Mouse (Mus musculus) hindbrain, embryonic 12.5 days (tissue): ENCODE data around the gene Lrrc32. TPM values are rescaled to one million over a fixed set of nuclear protein-coding genes. Genes with fewer than 3 reads are reported as not detected.

Source experiments
- ATAC-seq: fragments of 200-750 bp; cut with Nextera tagmentation; 2 replicates; pipeline ENCODE4 v1.8.0; 2017; ENCODE audit warnings: moderate TSS enrichment; ENCODE audit not compliant: low FRiP score
- H3K27ac ChIP-seq: fragments of 300-500 bp; sonication (generic); 2 replicates; pipeline ENCODE4 v1.5.1; 2016; ENCODE audit warnings: mild to moderate bottlenecking
- H3K27me3 ChIP-seq: fragments of 300-500 bp; sonication (generic); 2 replicates; pipeline ENCODE4 v1.6.1; 2016; ENCODE audit warnings: mild to moderate bottlenecking
- H3K36me3 ChIP-seq: fragments of 300-500 bp; sonication (generic); 2 replicates; pipeline ENCODE4 v1.6.1; 2016; ENCODE audit warnings: mild to moderate bottlenecking
- H3K4me1 ChIP-seq: fragments of 300-500 bp; sonication (generic); 2 replicates; pipeline ENCODE4 v1.6.1; 2016
- H3K4me2 ChIP-seq: fragments of 300-500 bp; sonication (generic); replicated peaks from 2 replicates; pipeline ENCODE4 v1.6.1; 2016; ENCODE audit warnings: mild to moderate bottlenecking
- H3K4me3 ChIP-seq: fragments of 300-500 bp; sonication (generic); 2 replicates; pipeline ENCODE4 v1.5.1; 2016; ENCODE audit warnings: mild to moderate bottlenecking
- H3K9ac ChIP-seq: fragments of 300-500 bp; sonication (generic); 2 replicates; pipeline ENCODE4 v1.6.1; 2016; ENCODE audit warnings: mild to moderate bottlenecking, moderate library complexity
- H3K9me3 ChIP-seq: fragments of 300-500 bp; sonication (generic); replicated peaks from 2 replicates; pipeline ENCODE4 v1.6.1; 2016; ENCODE audit warnings: mild to moderate bottlenecking
- WGBS: fragments of 180-500 bp; shearing (Covaris S2); methylation state at CpG from one replicate; pipeline ENCODE4 v1.1.7; 2016; 5-methylcytosine and 5-hydroxymethylcytosine counted together
- polyA plus RNA-seq: library from polyadenylated mRNA; unstranded; fragments of >200 nt; fragmentation: Nextera tagmentation; extraction: Ambion mirVana; gene quantifications from 2 replicates; pipeline ENCODE4 v1.2.1, GENCODE M21; 2016

The Lrrc32 gene
- polyA plus RNA-seq, 1 experiment from 2014 or later: 4.9 TPM

DNA sequence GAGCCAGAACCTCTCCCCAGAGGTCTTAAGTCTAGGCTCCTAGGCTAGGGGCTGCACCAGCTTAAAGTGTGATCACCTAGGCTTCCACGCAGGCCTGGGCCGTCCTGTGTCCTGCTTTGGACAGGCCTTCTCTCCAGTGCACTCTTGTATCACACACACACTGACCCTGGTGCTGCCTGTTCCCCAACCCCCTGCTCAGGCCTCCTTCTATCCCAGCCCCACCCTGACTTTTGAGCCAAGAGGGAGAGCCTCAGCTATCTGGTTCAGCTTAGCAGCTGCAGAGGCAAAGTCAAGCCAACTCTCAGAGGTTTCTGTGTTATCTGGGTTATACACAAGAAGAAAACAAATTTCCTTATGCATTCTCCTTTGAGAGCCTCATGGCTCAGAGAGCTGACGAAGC is 11.4 kb downstream of the Lrrc32 start:
- no peak overlapping the region for H3K27ac ChIP-seq
- no peak for ATAC-seq
- 91% methylated on average over 3 of the region's 3 CpGs for WGBS
- no peak overlapping the region for H3K9ac ChIP-seq
- no peak overlapping the region for H3K4me3 ChIP-seq
- H3K36me3 ChIP-seq: no peaks in the 10 kb centered on the region
- no peaks in the 10 kb centered on the region for H3K27me3 ChIP-seq
- no peak overlapping the region for H3K4me2 ChIP-seq
- H3K4me1 ChIP-seq: peaks cover 31% of the 10 kb centered on the region
- H3K9me3 ChIP-seq: no peaks in the 10 kb centered on the region

DNA sequence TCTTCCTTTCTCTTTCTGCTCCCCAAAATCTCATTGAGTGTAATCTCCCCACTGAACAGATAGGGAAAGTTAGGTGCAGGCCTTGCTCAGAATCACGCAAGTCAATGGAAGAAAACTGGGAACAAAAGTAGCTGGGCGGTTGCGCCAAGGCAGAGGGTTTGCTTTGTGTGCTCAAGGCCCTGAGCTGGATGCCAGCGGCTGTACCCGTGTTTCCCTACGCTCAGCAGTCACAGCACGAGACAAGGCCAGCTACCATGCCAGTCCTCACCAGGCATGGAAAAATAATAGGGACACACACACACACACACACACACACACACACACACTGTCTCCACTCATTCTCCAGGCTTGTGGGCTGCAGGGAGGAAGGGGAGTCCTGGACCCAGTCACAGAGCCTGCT is 12.0 kb downstream of the Lrrc32 start:
- no peaks in the 10 kb centered on the region for H3K36me3 ChIP-seq
- H3K4me1 ChIP-seq: peaks cover 31% of the 10 kb centered on the region
- H3K4me2 ChIP-seq: no peak overlapping the region
- H3K27ac ChIP-seq: no peak overlapping the region
- ATAC-seq: no peak
- H3K9me3 ChIP-seq: no peaks in the 10 kb centered on the region
- WGBS: 89% methylated on average over 7 of the region's 7 CpGs
- H3K27me3 ChIP-seq: no peaks in the 10 kb centered on the region
- no peak overlapping the region for H3K4me3 ChIP-seq
- no peak overlapping the region for H3K9ac ChIP-seq

DNA sequence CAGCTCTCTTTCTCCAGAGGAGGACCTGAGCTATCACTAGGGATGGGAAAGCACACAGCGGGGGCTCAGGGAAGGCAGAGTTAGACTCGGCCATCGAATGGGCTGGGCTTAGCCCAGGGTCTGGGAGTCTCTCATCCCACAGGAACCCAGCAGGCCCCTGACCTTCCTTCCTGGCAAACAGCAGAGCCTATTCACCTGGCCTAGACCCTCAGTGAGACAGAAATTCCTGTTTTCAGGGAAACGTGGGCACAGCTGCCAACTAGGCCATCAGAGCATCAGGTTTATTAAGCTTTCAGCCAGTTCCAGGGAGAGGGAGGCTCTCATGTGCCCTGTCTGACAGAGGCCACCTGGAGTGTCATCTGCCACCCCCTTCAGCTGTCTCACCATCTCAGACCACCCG is 13.8 kb downstream of the Lrrc32 start:
- WGBS: 26% methylated on average over 5 of the region's 5 CpGs
- no peaks in the 10 kb centered on the region for H3K27me3 ChIP-seq
- no peaks in the 10 kb centered on the region for H3K9me3 ChIP-seq
- no peak overlapping the region for H3K9ac ChIP-seq
- no peaks in the 10 kb centered on the region for H3K36me3 ChIP-seq
- H3K4me3 ChIP-seq: no peak overlapping the region
- no peak overlapping the region for H3K27ac ChIP-seq
- peaks cover 31% of the 10 kb centered on the region for H3K4me1 ChIP-seq
- no peak overlapping the region for H3K4me2 ChIP-seq
- no peak for ATAC-seq

- Histone ChIP-seq H3K4me3 (no peak overlapping the region), H3K4me2 (no peak overlapping the region), H3K27ac (no peak overlapping the region), H3K27me3 (no peaks in the 10 kb centered on the region), H3K9me3 (no peaks in the 10 kb centered on the region), H3K4me1 (peaks cover 31% of the 10 kb centered on the region), H3K9ac (no peak overlapping the region), H3K36me3 (no peaks in the 10 kb centered on the region)
- ATAC-seq: peak; percentile 24; the same call in 1 of the 2 replicates
- 65% methylated on average over 6 of the region's 6 CpGs for WGBS
These were observed 15.0 kb downstream of the Lrrc32 start for GRCm38 (mm10) chr7:98503951-98504647.

GRCm38 (mm10) chr7:98504726-98505314 is 15.7 kb downstream of the Lrrc32 start:
- Histone ChIP-seq H3K4me2 (no peak overlapping the region), H3K4me3 (no peak overlapping the region), H3K36me3 (no peaks in the 10 kb centered on the region), H3K4me1 (peaks cover 31% of the 10 kb centered on the region), H3K27me3 (no peaks in the 10 kb centered on the region), H3K9ac (no peak overlapping the region), H3K9me3 (no peaks in the 10 kb centered on the region), H3K27ac (no peak overlapping the region)
- no peak for ATAC-seq
- 32% methylated on average over 5 of the region's 5 CpGs for WGBS

- H3K9ac ChIP-seq: no peak overlapping the region
- H3K27ac ChIP-seq: no peak overlapping the region
- H3K4me2 ChIP-seq: no peak overlapping the region
- no peaks in the 10 kb centered on the region for H3K36me3 ChIP-seq
- no peaks in the 10 kb centered on the region for H3K27me3 ChIP-seq
- peaks cover 25% of the 10 kb centered on the region for H3K4me1 ChIP-seq
- ATAC-seq: no peak
- WGBS: 20% methylated on average over 3 of the region's 3 CpGs
- no peaks in the 10 kb centered on the region for H3K9me3 ChIP-seq
- H3K4me3 ChIP-seq: no peak overlapping the region
These were observed 16.6 kb downstream of the Lrrc32 start for GRCm38 (mm10) chr7:98505664-98506063.

GRCm38 (mm10) chr7:98510961-98511958 is 22.2 kb downstream of the Lrrc32 start:
- Histone ChIP-seq H3K36me3 (no peaks in the 10 kb centered on the region), H3K9me3 (no peaks in the 10 kb centered on the region), H3K9ac (no peak overlapping the region), H3K4me3 (no peak overlapping the region), H3K4me1 (no peaks in the 10 kb centered on the region), H3K4me2 (no peak overlapping the region), H3K27me3 (no peaks in the 10 kb centered on the region), H3K27ac (no peak overlapping the region)
- ATAC-seq: no peak
- WGBS: 67% methylated on average over 15 of the region's 15 CpGs

DNA sequence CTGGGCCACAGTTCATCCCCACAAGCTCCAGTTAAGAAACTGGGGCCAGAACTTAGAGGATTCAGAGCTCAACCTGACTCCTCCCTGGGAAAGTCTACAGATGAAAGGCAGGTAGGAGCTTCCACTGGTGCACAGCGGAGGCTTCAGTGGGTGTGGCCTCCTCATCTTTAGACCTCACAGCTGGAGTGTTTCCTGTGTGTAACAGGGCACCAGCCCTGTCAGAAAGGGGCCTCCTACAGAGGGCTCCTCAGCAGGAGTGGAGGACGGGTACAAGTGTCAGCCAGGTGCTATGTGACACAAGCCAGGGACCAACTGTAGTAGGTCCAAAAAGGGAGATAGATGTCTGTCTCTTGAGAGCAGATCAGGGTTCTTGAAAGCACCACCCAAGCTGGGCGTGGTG is 24.2 kb downstream of the Lrrc32 start:
- no peak overlapping the region for H3K4me3 ChIP-seq
- no peak overlapping the region for H3K27ac ChIP-seq
- H3K27me3 ChIP-seq: no peaks in the 10 kb centered on the region
- H3K36me3 ChIP-seq: no peaks in the 10 kb centered on the region
- H3K9ac ChIP-seq: no peak overlapping the region
- H3K4me1 ChIP-seq: no peaks in the 10 kb centered on the region
- no peak overlapping the region for H3K4me2 ChIP-seq
- H3K9me3 ChIP-seq: no peaks in the 10 kb centered on the region
- 70% methylated on average over 3 of the region's 3 CpGs for WGBS
- no peak for ATAC-seq

GRCm38 (mm10) chr7:98522576-98522975 is 33.5 kb downstream of the Lrrc32 start:
- no peaks in the 10 kb centered on the region for H3K36me3 ChIP-seq
- H3K9ac ChIP-seq: no peak overlapping the region
- H3K4me3 ChIP-seq: no peak overlapping the region
- no peak overlapping the region for H3K4me2 ChIP-seq
- H3K27me3 ChIP-seq: no peaks in the 10 kb centered on the region
- 92% methylated on average over 5 of the region's 5 CpGs for WGBS
- H3K4me1 ChIP-seq: peaks cover 17% of the 10 kb centered on the region
- H3K9me3 ChIP-seq: no peaks in the 10 kb centered on the region
- ATAC-seq: no peak
- H3K27ac ChIP-seq: no peak overlapping the region

DNA sequence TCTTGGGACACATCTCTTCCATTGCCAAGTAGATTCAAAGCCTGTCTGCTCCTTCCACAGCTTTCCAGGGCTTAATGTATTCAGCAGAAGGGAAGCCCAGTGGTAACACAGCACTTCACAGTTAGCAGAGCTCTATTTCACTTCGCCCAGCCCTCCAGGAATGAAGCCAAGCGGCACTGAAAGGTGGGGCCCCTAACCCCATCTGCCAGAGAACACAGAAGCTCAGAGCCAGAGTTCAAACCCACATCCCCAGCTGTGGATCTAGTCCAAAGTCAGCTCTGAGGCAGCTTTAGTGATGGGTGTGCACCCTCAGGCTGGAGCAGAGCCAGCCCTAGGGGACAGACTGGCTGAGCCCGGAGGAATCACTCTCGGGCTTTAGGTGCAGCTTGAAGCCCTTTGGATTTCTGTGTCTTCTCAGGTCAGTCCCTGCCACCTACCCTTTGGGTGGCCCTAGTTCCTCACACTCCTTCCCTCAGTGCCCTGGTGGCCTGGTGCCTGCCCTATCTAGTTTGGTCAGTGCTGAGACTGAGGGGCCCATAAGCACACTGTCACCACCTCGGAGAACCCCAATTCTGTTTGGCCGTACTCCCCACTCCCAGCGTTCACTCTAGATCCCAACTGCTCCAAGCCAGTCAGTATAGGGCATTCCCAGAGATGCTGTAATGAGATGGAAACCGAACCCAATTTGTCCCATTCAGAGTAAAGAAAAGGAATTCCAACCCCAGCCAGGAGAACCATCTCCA is 34.2 kb downstream of the Lrrc32 start:
- Histone ChIP-seq H3K9ac (no peak overlapping the region), H3K27ac (peak overlapping the region; percentile 49; the same call in 1 of the 2 replicates), H3K9me3 (no peaks in the 10 kb centered on the region), H3K27me3 (no peaks in the 10 kb centered on the region), H3K4me1 (peaks cover 17% of the 10 kb centered on the region), H3K4me3 (no peak overlapping the region), H3K4me2 (no peak overlapping the region), H3K36me3 (no peaks in the 10 kb centered on the region)
- ATAC-seq: no peak
- WGBS: 79% methylated on average over 8 of the region's 8 CpGs

GRCm38 (mm10) chr7:98523813-98524361 is 34.8 kb downstream of the Lrrc32 start:
- Histone ChIP-seq H3K4me2 (no peak overlapping the region), H3K27ac (peak overlapping the region; percentile 53), H3K9me3 (no peaks in the 10 kb centered on the region), H3K4me3 (no peak overlapping the region), H3K4me1 (peaks cover 17% of the 10 kb centered on the region), H3K27me3 (no peaks in the 10 kb centered on the region), H3K9ac (no peak overlapping the region), H3K36me3 (no peaks in the 10 kb centered on the region)
- ATAC-seq: no peak
- WGBS: 16% methylated on average over 7 of the region's 7 CpGs
